Mouse (Mus musculus): Measurements from ENCODE around the gene Pacsin2. TPM values are rescaled to one million over a fixed set of nuclear protein-coding genes. Genes with fewer than 3 reads are reported as not detected.

The Pacsin2 gene
- polyA plus RNA-seq, 1 experiment from 2014 or later: 61.3 TPM

GRCm38 (mm10) chr15:83482645-83483224 is 18.3 kb upstream of the Pacsin2 start:
- H3K27ac ChIP-seq: no peak overlapping the region

DNA sequence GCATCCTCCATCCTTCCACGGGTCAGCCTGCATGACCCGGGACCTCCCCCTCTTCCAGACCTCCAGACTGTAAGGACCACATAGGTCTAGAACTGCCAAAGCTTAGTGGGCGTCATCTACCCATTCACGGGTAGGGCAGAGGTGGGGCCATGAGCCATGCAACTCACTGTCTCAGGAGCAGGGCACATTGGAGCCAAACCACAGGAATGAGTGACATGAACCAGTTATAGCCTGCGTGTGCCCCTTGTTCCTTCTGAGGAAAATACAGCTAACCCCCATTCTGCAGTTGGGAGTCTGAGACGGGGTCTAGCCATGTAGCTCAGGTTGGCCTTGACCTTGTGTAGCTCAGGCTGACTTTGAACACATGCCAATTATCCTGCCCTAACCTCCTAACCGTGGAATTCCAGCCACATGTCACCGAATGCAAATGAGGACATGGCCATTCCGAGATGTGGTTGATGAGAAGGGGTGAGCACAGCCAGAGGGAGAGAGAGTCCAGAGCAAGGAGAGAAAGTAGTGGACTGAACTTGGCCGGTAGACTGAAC is 16.9 kb upstream of the Pacsin2 start:
- no peak for ATAC-seq (replicated peaks; ENCODE audit: low FRiP score, low read depth)
- Histone ChIP-seq H3K4me3 (replicated peaks; ENCODE audit: low read depth, low read length) (no peak overlapping the region), H3K9ac (ENCODE audit: low read depth, low read length) (no peak overlapping the region), H3K4me2 (ENCODE audit: low read length) (no peak overlapping the region), H3K36me3 (ENCODE audit: insufficient read depth, low read length) (0 out of 2 replicates have a peak, but pooled peaks cover 3% of the 10 kb centered on the region), H3K27me3 (ENCODE audit: insufficient read depth, low read length) (no peaks in the 10 kb centered on the region), H3K4me1 (replicated peaks; ENCODE audit: insufficient read depth, low read length) (no peaks in the 10 kb centered on the region), H3K9me3 (replicated peaks; ENCODE audit: low read length) (no peaks in the 10 kb centered on the region), H3K27ac (no peak overlapping the region)
- DNase-seq (ENCODE audit: low spot score): no peak
- TF ChIP-seq CTCF (IDR thresholded peaks at IDR 0.05; ENCODE audit: low read depth): no peak
- WGBS: 57% methylated on average over 10 of the region's 10 CpGs

More at GRCm38 (mm10) chr15:83482645-83483224, 18.3 kb upstream of the Pacsin2 start:
- no peak overlapping the region for H3K4me2 ChIP-seq (ENCODE audit: low read length)
- no peaks in the 10 kb centered on the region for H3K27me3 ChIP-seq (ENCODE audit: insufficient read depth, low read length)
- no peak for TF ChIP-seq CTCF (IDR thresholded peaks at IDR 0.05; ENCODE audit: low read depth)
- H3K9me3 ChIP-seq (replicated peaks; ENCODE audit: low read length): no peaks in the 10 kb centered on the region
- no peaks in the 10 kb centered on the region for H3K4me1 ChIP-seq (replicated peaks; ENCODE audit: insufficient read depth, low read length)
- no peak overlapping the region for H3K4me3 ChIP-seq (replicated peaks; ENCODE audit: low read depth, low read length)
- DNase-seq (ENCODE audit: low spot score) (no peak), ATAC-seq (replicated peaks; ENCODE audit: low FRiP score, low read depth) (no peak)
- WGBS: 82% methylated on average over 8 of the region's 8 CpGs
- no peak overlapping the region for H3K9ac ChIP-seq (ENCODE audit: low read depth, low read length)
- H3K36me3 ChIP-seq (ENCODE audit: insufficient read depth, low read length): 0 out of 2 replicates have a peak, but pooled peaks cover 3% of the 10 kb centered on the region

DNA sequence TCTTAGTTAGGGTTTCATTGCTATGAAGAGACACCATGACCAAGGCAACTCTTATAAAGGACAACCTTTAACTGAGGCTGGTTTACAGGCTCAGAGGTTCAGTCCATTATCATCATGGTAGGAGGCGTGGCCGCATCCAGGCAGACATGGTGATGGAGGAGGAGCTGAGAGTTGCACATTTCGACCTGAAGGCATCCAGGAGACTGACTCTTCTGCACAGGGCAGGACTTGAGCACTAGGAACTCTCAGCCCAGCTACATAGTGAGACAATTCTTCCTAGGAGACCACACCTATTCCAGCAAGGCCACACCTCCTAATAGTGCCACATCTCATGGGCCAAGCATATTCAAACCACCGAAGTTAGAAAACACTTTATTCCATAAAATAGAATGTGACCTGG is 15.4 kb upstream of the Pacsin2 start:
- Histone ChIP-seq H3K36me3 (ENCODE audit: insufficient read depth, low read length) (no peaks in the 10 kb centered on the region), H3K27ac (no peak overlapping the region), H3K4me3 (replicated peaks; ENCODE audit: low read depth, low read length) (no peak overlapping the region), H3K9ac (ENCODE audit: low read depth, low read length) (no peak overlapping the region), H3K27me3 (ENCODE audit: insufficient read depth, low read length) (no peaks in the 10 kb centered on the region), H3K4me1 (replicated peaks; ENCODE audit: insufficient read depth, low read length) (no peaks in the 10 kb centered on the region), H3K9me3 (replicated peaks; ENCODE audit: low read length) (no peaks in the 10 kb centered on the region), H3K4me2 (ENCODE audit: low read length) (no peak overlapping the region)
- DNase-seq (ENCODE audit: low spot score) (no peak), ATAC-seq (replicated peaks; ENCODE audit: low FRiP score, low read depth) (no peak)
- TF ChIP-seq CTCF (IDR thresholded peaks at IDR 0.05; ENCODE audit: low read depth): no peak
- 86% methylated on average over 4 of the region's 4 CpGs for WGBS

DNA sequence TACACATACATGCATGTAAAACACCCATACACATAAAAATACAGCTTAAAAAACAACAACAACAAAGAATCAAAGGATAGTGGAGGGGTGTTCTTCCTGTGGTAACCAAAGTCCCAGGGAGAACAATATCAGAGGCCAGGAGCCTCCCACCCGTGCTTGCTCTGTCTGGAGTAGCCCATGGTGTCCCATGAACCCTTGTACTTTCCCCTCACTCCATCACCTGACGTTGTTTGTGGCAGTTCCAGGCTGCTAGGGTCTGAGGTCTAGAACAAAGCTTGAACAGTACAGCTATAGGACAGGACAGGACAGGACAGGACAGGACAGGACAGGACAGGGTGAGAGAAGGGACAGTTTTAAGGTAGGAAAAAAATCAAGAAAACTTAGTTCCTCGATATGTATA is 13.7 kb upstream of the Pacsin2 start:
- Histone ChIP-seq H3K9me3 (replicated peaks; ENCODE audit: low read length) (no peaks in the 10 kb centered on the region), H3K9ac (ENCODE audit: low read depth, low read length) (no peak overlapping the region), H3K27me3 (ENCODE audit: insufficient read depth, low read length) (no peaks in the 10 kb centered on the region), H3K4me2 (ENCODE audit: low read length) (no peak overlapping the region), H3K4me1 (replicated peaks; ENCODE audit: insufficient read depth, low read length) (no peaks in the 10 kb centered on the region), H3K4me3 (replicated peaks; ENCODE audit: low read depth, low read length) (no peak overlapping the region), H3K36me3 (ENCODE audit: insufficient read depth, low read length) (no peaks in the 10 kb centered on the region), H3K27ac (no peak overlapping the region)
- DNase-seq (ENCODE audit: low spot score): no peak
- ATAC-seq (replicated peaks; ENCODE audit: low FRiP score, low read depth): 0 out of 2 replicates have a peak, but pooled peaks have one; percentile 45
- no peak for TF ChIP-seq CTCF (IDR thresholded peaks at IDR 0.05; ENCODE audit: low read depth)
- 64% methylated on average over 3 of the region's 3 CpGs for WGBS

DNA sequence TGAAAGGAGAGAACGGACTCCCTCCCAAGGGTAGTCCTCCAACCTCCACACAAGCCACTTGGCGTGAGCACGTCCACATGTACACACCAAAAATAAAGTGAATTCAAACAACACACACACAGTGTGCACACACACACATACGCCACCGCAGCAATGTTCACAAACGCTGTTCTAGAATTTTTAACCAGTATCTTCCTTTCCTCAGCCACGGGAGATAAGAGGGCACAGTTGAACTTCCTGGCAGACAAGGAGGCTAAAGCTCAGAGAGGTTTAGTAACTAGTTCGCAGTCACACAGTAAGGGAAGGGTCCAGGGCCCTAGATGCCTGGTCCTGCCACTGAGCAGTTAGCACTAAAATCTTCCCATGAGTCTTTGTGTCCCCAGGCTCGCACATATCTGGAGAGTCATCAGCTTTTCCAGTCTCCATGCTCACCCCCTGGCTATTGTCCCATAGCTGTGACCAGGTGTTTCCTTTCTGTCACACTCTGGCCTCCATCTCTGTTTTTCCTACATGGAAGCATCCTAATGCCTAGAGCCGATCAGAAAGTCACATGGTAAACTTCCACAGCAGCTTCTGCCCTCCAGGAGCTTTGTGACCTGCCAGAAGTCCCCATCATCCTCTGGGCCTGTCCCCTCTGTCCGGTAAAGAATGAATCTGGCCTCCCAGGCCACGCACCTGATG is 12.3 kb upstream of the Pacsin2 start:
- WGBS: 75% methylated on average over 12 of the region's 12 CpGs
- Histone ChIP-seq H3K4me2 (ENCODE audit: low read length) (no peak overlapping the region), H3K27ac (no peak overlapping the region), H3K36me3 (ENCODE audit: insufficient read depth, low read length) (no peaks in the 10 kb centered on the region), H3K4me3 (replicated peaks; ENCODE audit: low read depth, low read length) (no peak overlapping the region), H3K9me3 (replicated peaks; ENCODE audit: low read length) (no peaks in the 10 kb centered on the region), H3K4me1 (replicated peaks; ENCODE audit: insufficient read depth, low read length) (no peaks in the 10 kb centered on the region), H3K27me3 (ENCODE audit: insufficient read depth, low read length) (no peaks in the 10 kb centered on the region), H3K9ac (ENCODE audit: low read depth, low read length) (no peak overlapping the region)
- no peak for DNase-seq (ENCODE audit: low spot score)
- TF ChIP-seq CTCF (IDR thresholded peaks at IDR 0.05; ENCODE audit: low read depth): no peak
- ATAC-seq (replicated peaks; ENCODE audit: low FRiP score, low read depth): no peak

DNA sequence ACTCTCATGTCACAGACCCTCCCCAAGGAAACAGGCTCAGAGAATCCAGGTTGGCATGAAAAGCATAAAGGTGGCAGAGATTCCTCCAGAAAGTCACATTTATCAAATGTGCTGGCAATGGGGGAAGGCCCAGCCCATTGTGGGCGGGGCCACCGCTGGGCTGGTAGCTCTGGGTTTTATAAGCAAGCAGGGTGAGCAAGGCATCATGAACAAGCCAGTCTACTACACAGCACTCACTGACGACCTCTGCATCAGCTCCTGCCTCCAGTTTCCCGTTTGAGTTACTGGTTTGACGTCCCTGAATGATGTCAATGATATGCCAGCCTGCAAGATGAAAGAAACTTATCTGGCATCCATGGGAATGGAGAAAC is 10.0 kb upstream of the Pacsin2 start:
- 29% methylated on average over 5 of the region's 5 CpGs for WGBS
- ATAC-seq (replicated peaks; ENCODE audit: low FRiP score, low read depth) (no peak), DNase-seq (ENCODE audit: low spot score) (no peak)
- TF ChIP-seq CTCF (IDR thresholded peaks at IDR 0.05; ENCODE audit: low read depth): no peak
- no peak overlapping the region for H3K4me3 ChIP-seq (replicated peaks; ENCODE audit: low read depth, low read length)
- H3K36me3 ChIP-seq (ENCODE audit: insufficient read depth, low read length): no peaks in the 10 kb centered on the region
- H3K27ac ChIP-seq: 0 out of 2 replicates have a peak overlapping the region, but pooled peaks have one; percentile 2
- no peaks in the 10 kb centered on the region for H3K27me3 ChIP-seq (ENCODE audit: insufficient read depth, low read length)
- no peaks in the 10 kb centered on the region for H3K9me3 ChIP-seq (replicated peaks; ENCODE audit: low read length)
- no peak overlapping the region for H3K9ac ChIP-seq (ENCODE audit: low read depth, low read length)
- no peak overlapping the region for H3K4me2 ChIP-seq (ENCODE audit: low read length)
- H3K4me1 ChIP-seq (replicated peaks; ENCODE audit: insufficient read depth, low read length): no peaks in the 10 kb centered on the region

Measured in kidney, postnatal 0 days (tissue).